Mouse (Mus musculus): Measurements from ENCODE around the gene Unc119b.

- no peak for TF ChIP-seq GATA1 (IDR thresholded peaks at IDR 0.05; ENCODE audit: low read length)
- TF ChIP-seq TAL1 (IDR thresholded peaks at IDR 0.05; ENCODE audit: low read length): no peak
Measured at GRCm38 (mm10) chr5:115161064-115161939, 26.5 kb upstream of the Unc119b start.

All from erythroblast, embryonic 14.5 days (primary cell).